Mouse (Mus musculus) lung, embryonic 16.5 days (tissue): Measurements from ENCODE around the gene Olfr113. TPM values are rescaled to one million over a fixed set of nuclear protein-coding genes. Genes with fewer than 3 reads are reported as not detected.
"Not testable (repeated sequence)": the region's sequence is repeated elsewhere in the genome, so short reads cannot be mapped to it uniquely, and the experiment has no call there.

Experiments used
- ATAC-seq: fragments of 200-750 bp; cut with Nextera tagmentation; 2 replicates; pipeline ENCODE4 v1.8.0; 2017; ENCODE audit warnings: low read depth, mild to moderate bottlenecking, moderate library complexity
- H3K27ac ChIP-seq: fragments of 300-500 bp; sonication (generic); 2 replicates; pipeline ENCODE4 v1.5.1; 2014; ENCODE audit warnings: mild to moderate bottlenecking, control low read depth, low read length
- H3K27me3 ChIP-seq: fragments of 300-500 bp; sonication (generic); 2 replicates; pipeline ENCODE4 v1.6.1; 2014; ENCODE audit warnings: low read depth, low read length, mixed read lengths; ENCODE audit not compliant: control insufficient read depth, insufficient read depth
- H3K36me3 ChIP-seq: fragments of 300-500 bp; sonication (generic); 2 replicates; pipeline ENCODE4 v1.6.1; 2014; ENCODE audit warnings: low read length; ENCODE audit not compliant: control insufficient read depth, insufficient read depth
- H3K4me1 ChIP-seq: fragments of 300-500 bp; sonication (generic); replicated peaks from 2 replicates; pipeline ENCODE4 v1.6.1; 2014; ENCODE audit warnings: low read length, mixed read lengths; ENCODE audit not compliant: control insufficient read depth, insufficient read depth
- H3K4me2 ChIP-seq: fragments of 300-500 bp; sonication (generic); 2 replicates; pipeline ENCODE4 v1.6.1; 2014; ENCODE audit warnings: low read depth, low read length, control low read depth
- H3K4me3 ChIP-seq: fragments of 300-500 bp; sonication (generic); 2 replicates; pipeline ENCODE4 v1.5.1; 2014; ENCODE audit warnings: mild to moderate bottlenecking, low read length, control low read depth
- H3K9ac ChIP-seq: fragments of 300-500 bp; sonication (generic); 2 replicates; pipeline ENCODE4 v1.6.1; 2014; ENCODE audit warnings: low read length, control low read depth
- H3K9me3 ChIP-seq: fragments of 300-500 bp; sonication (generic); 2 replicates; pipeline ENCODE4 v1.6.1; 2016; ENCODE audit warnings: low read length; ENCODE audit not compliant: control insufficient read depth
- WGBS: fragments of 180-500 bp; shearing (Covaris S2); extraction: QIAGEN DNeasy Blood & Tissue Kit; methylation state at CpG from one replicate; pipeline ENCODE4 v1.1.7; 2014; 5-methylcytosine and 5-hydroxymethylcytosine counted together
- polyA plus RNA-seq: library from polyadenylated mRNA; unstranded; fragments of >200 nt; fragmentation: Nextera tagmentation; extraction: Ambion mirVana; gene quantifications from 2 replicates; pipeline ENCODE4 v1.2.1, GENCODE M21; 2015

The Olfr113 gene
- polyA plus RNA-seq, 1 experiment from 2014 or later = not detected

GRCm38 (mm10) chr17:37525427-37525826, 52.0 kb downstream of the Olfr113 start:
- not testable (repeated sequence) for H3K4me3 ChIP-seq, ATAC-seq, H3K4me1 ChIP-seq, H3K27ac ChIP-seq, H3K36me3 ChIP-seq, H3K4me2 ChIP-seq, H3K9ac ChIP-seq, H3K9me3 ChIP-seq, H3K27me3 ChIP-seq
- WGBS = 55% methylated on average over 1 of the region's 1 CpGs

GRCm38 (mm10) chr17:37524612-37525011, 52.9 kb downstream of the Olfr113 start:
- not testable (repeated sequence) for ATAC-seq, H3K27ac ChIP-seq, H3K27me3 ChIP-seq, H3K4me1 ChIP-seq, H3K4me2 ChIP-seq, H3K9ac ChIP-seq, H3K9me3 ChIP-seq, H3K36me3 ChIP-seq, H3K4me3 ChIP-seq

Other genes starting within 250 kb of the Olfr113 start
- not detected in 2 replicates for gene Olfr103, start 238.0 kb downstream of the Olfr113 start, polyA plus RNA-seq
- not detected in 2 replicates for gene Olfr104-ps, start 218.1 kb downstream of the Olfr113 start, polyA plus RNA-seq
- not detected in 2 replicates for gene Olfr105-ps, start 198.6 kb downstream of the Olfr113 start, polyA plus RNA-seq
- not detected in 2 replicates for gene Olfr106-ps, start 187.3 kb downstream of the Olfr113 start, polyA plus RNA-seq
- gene Olfr107, start 178.4 kb downstream of the Olfr113 start, polyA plus RNA-seq = not detected in 2 replicates
- gene Olfr108, start 132.2 kb downstream of the Olfr113 start, polyA plus RNA-seq = not detected in 2 replicates
- not detected in 2 replicates for gene Olfr109, start 118.7 kb downstream of the Olfr113 start, polyA plus RNA-seq
- gene H2-M2, start 94.1 kb downstream of the Olfr113 start, polyA plus RNA-seq = not detected in 2 replicates
- not detected in 2 replicates for gene Olfr110, start 85.2 kb downstream of the Olfr113 start, polyA plus RNA-seq
- not detected in 2 replicates for gene Olfr111, start 69.6 kb downstream of the Olfr113 start, polyA plus RNA-seq
- not detected in 2 replicates for gene Olfr112, start 8.2 kb downstream of the Olfr113 start, polyA plus RNA-seq
- not detected in 2 replicates for gene Olfr114, start 15.1 kb upstream of the Olfr113 start, polyA plus RNA-seq
- not detected in 2 replicates for gene Olfr115, start 49.4 kb upstream of the Olfr113 start, polyA plus RNA-seq
- not detected in 2 replicates for gene Olfr116, start 49.5 kb upstream of the Olfr113 start, polyA plus RNA-seq
- gene Olfr117, start 86.1 kb upstream of the Olfr113 start, polyA plus RNA-seq = not detected in 2 replicates
- gene Olfr118, start 89.3 kb upstream of the Olfr113 start, polyA plus RNA-seq = not detected in 2 replicates
- gene Olfr119, start 118.9 kb upstream of the Olfr113 start, polyA plus RNA-seq = not detected in 2 replicates
- not detected in 2 replicates for gene Olfr120, start 144.1 kb upstream of the Olfr113 start, polyA plus RNA-seq
- gene Olfr121, start 171.2 kb upstream of the Olfr113 start, polyA plus RNA-seq = not detected in 2 replicates
- not detected in 2 replicates for gene Olfr122, start 190.9 kb upstream of the Olfr113 start, polyA plus RNA-seq
- not detected in 2 replicates for gene Olfr123, start 215.9 kb upstream of the Olfr113 start, polyA plus RNA-seq
- gene Olfr124, start 222.2 kb upstream of the Olfr113 start, polyA plus RNA-seq = not detected in 2 replicates